Mouse (Mus musculus): Measurements from ENCODE around the gene Mapk12. TPM values are rescaled to one million over a fixed set of nuclear protein-coding genes. Genes with fewer than 3 reads are reported as not detected.
A peak's percentile ranks its signal among the peaks of the same experiment; 100 is the strongest.

Mapk12 gene
- total RNA-seq, 1 experiment, result 8.1 TPM

DNA sequence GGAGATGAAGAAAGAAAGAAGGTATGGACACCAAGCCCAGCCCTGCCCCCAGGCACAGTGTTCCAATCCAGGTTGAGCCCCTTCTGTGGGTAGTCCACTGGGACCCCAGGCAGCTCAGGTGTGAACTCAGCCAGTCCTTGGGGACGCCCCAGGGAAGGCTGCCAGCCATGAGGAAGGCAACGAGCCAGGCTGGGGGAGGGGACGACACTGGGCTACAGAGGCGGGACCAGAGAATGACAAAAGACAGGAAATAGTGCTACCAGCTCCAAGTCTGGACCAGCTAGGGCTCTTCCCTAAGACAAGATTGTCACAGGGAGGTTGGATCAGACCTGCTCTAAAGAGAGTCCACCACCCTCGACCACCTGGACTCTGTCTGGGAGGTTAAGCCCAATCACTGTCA, 36.6 kb upstream of the Mapk12 start:
- no peak for TF ChIP-seq MAFK (IDR thresholded peaks at IDR 0.05; ENCODE audit: insufficient read depth, low read depth, low read length)
- no peak for TF ChIP-seq ZNF384 (IDR thresholded peaks at IDR 0.05; ENCODE audit: low read depth, low read length)
- TF ChIP-seq CHD2 (IDR thresholded peaks at IDR 0.05; ENCODE audit: low read depth, low read length), result no peak
- Histone ChIP-seq H3K9ac (ENCODE audit: insufficient read depth, low read depth, low read length, poor library complexity, severe bottlenecking) (0 out of 2 replicates have a peak overlapping the region, but pooled peaks have one; percentile 8), H3K27ac (ENCODE audit: insufficient read depth, low read depth, low read length, poor library complexity, severe bottlenecking) (peak overlapping the region; percentile 17; the same call in 1 of the 2 replicates), H3K9me3 (ENCODE audit: control insufficient read depth, insufficient read depth, low read depth, low read length) (no peaks in the 10 kb centered on the region), H3K4me3 (ENCODE audit: insufficient read depth in 1 of 2, low read depth in 1 of 2, low read length in 2 of 2, poor library complexity in 1 of 2, severe bottlenecking in 1 of 2) (peak overlapping the region in 1 of 2 experiments; percentile 17; a peak in 1 of 4 replicates), H3K4me1 (ENCODE audit: control insufficient read depth in 2 of 2, insufficient read depth in 2 of 2, low read length in 2 of 2, poor library complexity in 1 of 2) (peaks cover 10 to 59% of the 10 kb centered on the region in 2 experiments), H3K36me3 (ENCODE audit: control insufficient read depth, insufficient read depth, low read length, poor library complexity, severe bottlenecking) (peaks cover 2% of the 10 kb centered on the region; the same call in 1 of the 2 replicates)
- no peak for DNase-seq (ENCODE audit: low read depth, low spot score)
- in situ Hi-C loops (cut with MboI; ENCODE audit: low sequenced_read_pairs in 2 of 2, unreplicated experiment in 2 of 2), result no loop called here

DNA sequence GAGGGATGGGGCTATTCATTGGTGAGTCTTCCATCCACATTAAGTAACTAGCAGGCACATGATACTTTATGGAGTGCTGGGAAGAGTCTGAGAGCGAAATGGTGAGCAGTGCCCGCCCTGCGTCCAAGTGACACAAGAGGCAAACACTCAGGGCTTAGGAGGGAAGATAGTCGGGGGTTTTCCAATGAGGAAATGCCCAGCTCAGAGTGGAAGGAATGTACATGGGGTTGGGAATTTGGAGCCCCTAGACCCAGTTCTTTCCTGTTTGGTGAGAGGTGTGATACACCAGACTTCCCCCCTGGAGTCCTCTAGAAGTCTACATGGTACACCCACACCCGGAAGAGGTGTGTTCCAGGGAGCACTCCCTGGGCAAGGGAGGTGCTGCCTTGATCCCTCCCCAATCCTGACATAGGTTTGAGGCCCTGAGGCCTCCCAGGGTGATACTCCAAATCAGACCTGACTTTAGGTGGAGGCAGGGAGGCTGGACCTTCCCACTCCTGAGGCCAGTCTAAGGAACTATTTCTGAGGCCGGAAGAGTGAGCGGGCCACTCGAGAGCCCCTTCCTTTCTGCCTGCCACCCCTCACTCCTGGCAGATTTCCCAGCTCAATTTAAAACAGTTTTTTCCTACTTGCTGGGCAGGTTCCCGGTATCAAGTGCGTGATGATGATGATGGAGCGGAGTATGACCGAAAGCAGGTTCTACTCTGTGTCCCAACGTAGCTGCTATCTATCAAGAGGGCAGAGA, 35.1 kb upstream of the Mapk12 start:
- DNase-seq (ENCODE audit: low read depth, low spot score), result no peak
- Histone ChIP-seq H3K9me3 (ENCODE audit: control insufficient read depth, insufficient read depth, low read depth, low read length) (no peaks in the 10 kb centered on the region), H3K27ac (ENCODE audit: insufficient read depth, low read depth, low read length, poor library complexity, severe bottlenecking) (no peak overlapping the region), H3K36me3 (ENCODE audit: control insufficient read depth, insufficient read depth, low read length, poor library complexity, severe bottlenecking) (peaks cover 2% of the 10 kb centered on the region; the same call in 1 of the 2 replicates), H3K9ac (ENCODE audit: insufficient read depth, low read depth, low read length, poor library complexity, severe bottlenecking) (no peak overlapping the region), H3K4me3 (ENCODE audit: insufficient read depth in 1 of 2, low read depth in 1 of 2, low read length in 2 of 2, poor library complexity in 1 of 2, severe bottlenecking in 1 of 2) (no peak overlapping the region), H3K4me1 (ENCODE audit: control insufficient read depth in 2 of 2, insufficient read depth in 2 of 2, low read length in 2 of 2, poor library complexity in 1 of 2) (peaks cover 8 to 60% of the 10 kb centered on the region in 2 experiments)
- TF ChIP-seq HCFC1 (IDR thresholded peaks at IDR 0.05; ENCODE audit: borderline replicate concordance, insufficient read depth, low read length), result no peak
- no peak for TF ChIP-seq ZC3H11A (IDR thresholded peaks at IDR 0.05; ENCODE audit: borderline replicate concordance, low read depth, low read length)
- no peak for TF ChIP-seq ZNF384 (IDR thresholded peaks at IDR 0.05; ENCODE audit: low read depth, low read length)
- TF ChIP-seq CHD2 (IDR thresholded peaks at IDR 0.05; ENCODE audit: low read depth, low read length), result no peak
- TF ChIP-seq MAFK (IDR thresholded peaks at IDR 0.05; ENCODE audit: insufficient read depth, low read depth, low read length), result no peak
- in situ Hi-C loops (cut with MboI; ENCODE audit: low sequenced_read_pairs in 2 of 2, unreplicated experiment in 2 of 2), result no loop called here

DNA sequence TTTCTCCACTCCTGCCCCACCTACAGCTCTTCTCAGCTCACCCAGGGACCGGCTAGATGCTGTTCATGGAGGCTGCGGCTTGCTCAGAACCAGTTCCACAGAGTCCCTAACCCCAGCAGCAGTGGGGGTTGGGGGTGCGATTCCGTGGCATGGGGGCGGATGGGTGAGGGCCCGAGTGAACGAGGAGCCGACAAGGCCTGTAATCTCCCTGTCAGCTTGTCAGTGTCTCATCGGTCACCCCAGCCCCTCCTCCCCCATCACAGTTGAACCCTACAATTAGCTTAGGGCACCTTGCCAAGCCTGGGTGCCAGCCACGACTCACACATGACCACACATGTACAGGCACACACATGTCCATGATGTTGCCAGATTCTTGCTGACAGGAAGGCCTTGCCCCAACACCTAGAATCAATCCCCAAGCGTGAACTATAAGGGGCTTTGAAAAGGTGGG, 34.4 kb upstream of the Mapk12 start:
- Histone ChIP-seq H3K4me3 (ENCODE audit: insufficient read depth in 1 of 2, low read depth in 1 of 2, low read length in 2 of 2, poor library complexity in 1 of 2, severe bottlenecking in 1 of 2) (no peak overlapping the region; a peak in 1 of 4 replicates), H3K27ac (ENCODE audit: insufficient read depth, low read depth, low read length, poor library complexity, severe bottlenecking) (no peak overlapping the region), H3K9me3 (ENCODE audit: control insufficient read depth, insufficient read depth, low read depth, low read length) (no peaks in the 10 kb centered on the region), H3K9ac (ENCODE audit: insufficient read depth, low read depth, low read length, poor library complexity, severe bottlenecking) (no peak overlapping the region), H3K4me1 (ENCODE audit: control insufficient read depth in 2 of 2, insufficient read depth in 2 of 2, low read length in 2 of 2, poor library complexity in 1 of 2) (peaks cover 8 to 66% of the 10 kb centered on the region in 2 experiments), H3K36me3 (ENCODE audit: control insufficient read depth, insufficient read depth, low read length, poor library complexity, severe bottlenecking) (peaks cover 7% of the 10 kb centered on the region; the same call in 1 of the 2 replicates)
- no peak for DNase-seq (ENCODE audit: low read depth, low spot score)
- TF ChIP-seq HCFC1 (IDR thresholded peaks at IDR 0.05; ENCODE audit: borderline replicate concordance, insufficient read depth, low read length) (no peak), MAFK (IDR thresholded peaks at IDR 0.05; ENCODE audit: insufficient read depth, low read depth, low read length) (no peak), ZNF384 (IDR thresholded peaks at IDR 0.05; ENCODE audit: low read depth, low read length) (no peak), CHD2 (IDR thresholded peaks at IDR 0.05; ENCODE audit: low read depth, low read length) (no peak), ZC3H11A (IDR thresholded peaks at IDR 0.05; ENCODE audit: borderline replicate concordance, low read depth, low read length) (no peak)
- in situ Hi-C loops (cut with MboI; ENCODE audit: low sequenced_read_pairs in 2 of 2, unreplicated experiment in 2 of 2), result no loop called here

DNA sequence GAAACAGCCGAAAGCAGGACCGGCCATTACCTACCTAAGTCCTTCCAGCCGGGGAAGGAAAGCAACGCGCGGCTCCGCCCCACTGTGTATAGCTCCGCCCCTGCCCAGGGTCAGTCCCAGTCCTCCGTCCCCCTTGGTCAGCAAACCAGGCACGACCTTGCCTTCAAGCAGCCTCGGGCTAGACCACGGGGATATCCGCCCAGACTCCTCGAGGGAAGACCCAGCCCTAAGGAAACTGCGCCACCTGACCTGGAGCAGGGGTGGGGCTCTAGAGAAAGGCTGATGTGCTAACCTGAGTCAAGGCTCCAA, 33.4 kb upstream of the Mapk12 start:
- Histone ChIP-seq H3K27ac (ENCODE audit: insufficient read depth, low read depth, low read length, poor library complexity, severe bottlenecking) (no peak overlapping the region), H3K36me3 (ENCODE audit: control insufficient read depth, insufficient read depth, low read length, poor library complexity, severe bottlenecking) (peaks cover 9% of the 10 kb centered on the region; the same call in 1 of the 2 replicates), H3K9ac (ENCODE audit: insufficient read depth, low read depth, low read length, poor library complexity, severe bottlenecking) (peak overlapping the region; percentile 65), H3K4me3 (ENCODE audit: insufficient read depth in 1 of 2, low read depth in 1 of 2, low read length in 2 of 2, poor library complexity in 1 of 2, severe bottlenecking in 1 of 2) (peak overlapping the region; percentile 67 to 70), H3K9me3 (ENCODE audit: control insufficient read depth, insufficient read depth, low read depth, low read length) (no peaks in the 10 kb centered on the region), H3K4me1 (ENCODE audit: control insufficient read depth in 2 of 2, insufficient read depth in 2 of 2, low read length in 2 of 2, poor library complexity in 1 of 2) (peaks cover 5 to 70% of the 10 kb centered on the region in 2 experiments)
- in situ Hi-C loops (cut with MboI; ENCODE audit: low sequenced_read_pairs in 2 of 2, unreplicated experiment in 2 of 2), result no loop called here
- TF ChIP-seq ZNF384 (IDR thresholded peaks at IDR 0.05; ENCODE audit: low read depth, low read length) (no peak), MAFK (IDR thresholded peaks at IDR 0.05; ENCODE audit: insufficient read depth, low read depth, low read length) (no peak), HCFC1 (IDR thresholded peaks at IDR 0.05; ENCODE audit: borderline replicate concordance, insufficient read depth, low read length) (no peak), ZC3H11A (IDR thresholded peaks at IDR 0.05; ENCODE audit: borderline replicate concordance, low read depth, low read length) (no peak), CHD2 (IDR thresholded peaks at IDR 0.05; ENCODE audit: low read depth, low read length) (no peak)
- no peak for DNase-seq (ENCODE audit: low read depth, low spot score)
